In the genomic region with DNA sequence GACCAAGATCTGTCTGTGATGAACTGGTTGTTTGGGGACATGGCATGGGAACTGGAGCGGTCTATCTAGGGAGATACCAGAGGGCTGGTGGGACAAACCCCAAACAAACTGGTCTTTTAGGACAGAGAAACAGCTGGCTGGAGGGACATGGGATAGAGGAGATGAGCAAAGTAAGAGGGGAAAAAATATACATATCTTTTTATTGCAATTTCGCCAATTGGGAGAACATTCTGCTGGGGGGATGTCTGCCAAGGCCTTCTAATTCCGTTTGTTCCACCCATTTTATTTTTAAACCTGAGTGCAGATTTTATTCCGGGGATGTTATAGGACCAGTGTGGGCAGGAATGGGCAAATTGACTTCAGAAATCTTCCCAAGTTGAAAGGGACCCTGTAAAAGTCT, we compare ENCODE assay signal across 24 mouse cellular contexts.
A peak's percentile ranks its signal among the peaks of the same experiment; 100 is the strongest.
DNase-seq lines count a peak whose midpoint lies in the region; ATAC-seq lines count a peak whose summit lies in the region.
"Had no signal": no experiment of that assay in that cellular context is flagged by ENCODE, and none has a peak within 500 bp of the region (broad histone marks: within the 10 kb centered on the region; RNA-seq: fewer than 3 reads in every experiment).

No protein-coding gene starts in this region.

- DNase-seq in frontal cortex, adult 2 months (ENCODE audit: extremely low spot score in 1 of 2, low spot score in 1 of 2) = peak; percentile 40 to 63
- no peak for DNase-seq in frontal cortex, postnatal 14 days (ENCODE audit: low spot score in 2 of 2)
- DNase-seq in right cerebral cortex, adult 18-20 months = peak; percentile 58
- DNase-seq in right cerebral cortex, adult 2 months (ENCODE audit: low spot score in 2 of 2) = no peak
- peak; percentile 20 for DNase-seq in right cerebral cortex, postnatal 14 days
- DNase-seq in spleen, postnatal 10 days (ENCODE audit: low spot score in 2 of 2) = no peak
- DNase-seq: adrenal gland, postnatal 14 days; cerebellum, adult 11-12 months; cerebellum, postnatal 10 days; gastrocnemius, adult 2 months; gastrocnemius, postnatal 36 days; heart, adult 18-20 months; heart, postnatal 4 days; kidney, adult 8-10 months; kidney, postnatal 4 days; layer of hippocampus, adult 9-11 months; lung, embryonic 14.5 days; lung, postnatal 14 days; spleen, adult 18-20 months had no signal

- no peak for ATAC-seq in erythroid progenitor cell, adult 5-6 weeks (replicated peaks; ENCODE audit: low FRiP score, poor library complexity, severe bottlenecking)
- ATAC-seq: forebrain, embryonic 14.5 days; intestine, embryonic 16.5 days; midbrain, embryonic 15.5 days; Patski had no signal

Comparison
In these comparisons a context has a peak if more than half of its experiments do, and no peak if none do; other contexts are left out.
1. DNase-seq: peak in frontal cortex, adult 2 months (2 of 2), right cerebral cortex, adult 18-20 months (single experiment) and right cerebral cortex, postnatal 14 days (single experiment); none in frontal cortex, postnatal 14 days (0 of 2), right cerebral cortex, adult 2 months (0 of 2) and spleen, postnatal 10 days (0 of 2).